Mouse (Mus musculus) CH12.LX (cell line): ENCODE measurements around the gene Rad54l2. TPM values are rescaled to one million over a fixed set of nuclear protein-coding genes. Genes with fewer than 3 reads are reported as not detected.

Experiments
- DNase-seq: peaks from one replicate; pipeline ENCODE4 v3.0.0-alpha.2; 2013; ENCODE audit errors: extremely low read depth
- H3K27ac ChIP-seq: 2 replicates; pipeline ENCODE4 v1.5.1; 2012; ENCODE audit warnings: low read depth, mild to moderate bottlenecking, control low read depth, moderate library complexity; ENCODE audit not compliant: insufficient read depth
- H3K27me3 ChIP-seq: replicated peaks from 2 replicates; pipeline ENCODE3; 2012; ENCODE audit warnings: inconsistent platforms
- H3K36me3 ChIP-seq, 2 experiments: replicated peaks in 1 of 2; 2 replicates each; pipeline versions ENCODE3 to v1.6.1; 2012; ENCODE audit warnings: inconsistent platforms in 1 of 2, low read length in 1 of 2, mild to moderate bottlenecking in 1 of 2, mixed read lengths in 1 of 2, moderate library complexity in 1 of 2; ENCODE audit not compliant: control insufficient read depth in 1 of 2, insufficient read depth in 1 of 2
- H3K4me1 ChIP-seq, 2 experiments: 2 replicates each; pipeline ENCODE4 v1.6.1; 2012; ENCODE audit warnings: inconsistent platforms in 1 of 2, moderate library complexity in 1 of 2; ENCODE audit not compliant: insufficient read depth in 2 of 2, control insufficient read depth in 1 of 2
- H3K4me2 ChIP-seq: 2 replicates; pipeline ENCODE4 v1.6.1; 2012; ENCODE audit warnings: low read depth, mild to moderate bottlenecking, control low read depth; ENCODE audit not compliant: poor library complexity, insufficient read depth, severe bottlenecking
- H3K4me3 ChIP-seq, 3 experiments: fragments of 150-350 bp in 1 of 3; sonication (generic) in 1 of 3; replicated peaks in 1 of 3; 2 replicates each; pipeline versions ENCODE3 to v1.5.1; 2011 to 2012; ENCODE audit warnings: low read depth in 2 of 3, low read length in 2 of 3, mild to moderate bottlenecking in 2 of 3, moderate library complexity in 2 of 3, control low read depth in 1 of 3, improper control_type of control experiment in 1 of 3, inconsistent platforms in 1 of 3, mixed read lengths in 1 of 3; ENCODE audit not compliant: poor library complexity in 1 of 3
- H3K79me2 ChIP-seq: replicated peaks from 2 replicates; pipeline ENCODE4 v1.6.1; 2012; ENCODE audit warnings: mild to moderate bottlenecking, moderate library complexity; ENCODE audit not compliant: control insufficient read depth, poor library complexity, insufficient read depth, severe bottlenecking; ENCODE audit errors: extremely low read depth
- H3K9ac ChIP-seq: 2 replicates; pipeline ENCODE4 v1.6.1; 2012; ENCODE audit warnings: low read depth, mild to moderate bottlenecking, control low read depth, moderate library complexity; ENCODE audit not compliant: insufficient read depth
- H3K9me3 ChIP-seq: replicated peaks from 2 replicates; pipeline ENCODE3; 2012; ENCODE audit warnings: low read length, inconsistent platforms, mixed read lengths
- CHD2 ChIP-seq: IDR thresholded peaks from 2 replicates; pipeline ENCODE4 v1.6.1; 2011; ENCODE audit warnings: low read length, improper control_type of control experiment
- E2F4 ChIP-seq: IDR thresholded peaks from 2 replicates; pipeline ENCODE4 v1.6.1; 2011; ENCODE audit warnings: low read depth, low read length, improper control_type of control experiment; ENCODE audit not compliant: insufficient replicate concordance
- ELF1 ChIP-seq: IDR thresholded peaks from 2 replicates; pipeline ENCODE4 v1.6.1; 2014; ENCODE audit warnings: low read depth, mild to moderate bottlenecking, inconsistent platforms, low read length, improper control_type of control experiment
- ETS1 ChIP-seq: conservative IDR thresholded peaks from 2 replicates; pipeline ENCODE4 v1.6.1; 2012; ENCODE audit warnings: low read depth, mild to moderate bottlenecking, inconsistent platforms, low read length, improper control_type of control experiment, moderate library complexity
- GABPA ChIP-seq: IDR thresholded peaks from 2 replicates; pipeline ENCODE4 v1.6.1; 2012; ENCODE audit warnings: low read depth, low read length, improper control_type of control experiment, inconsistent platforms; ENCODE audit not compliant: insufficient replicate concordance
- HCFC1 ChIP-seq: IDR thresholded peaks from 2 replicates; pipeline ENCODE4 v1.6.1; 2012; ENCODE audit warnings: low read depth, mild to moderate bottlenecking, inconsistent platforms, low read length, improper control_type of control experiment
- KAT2A ChIP-seq: IDR thresholded peaks from 2 replicates; pipeline ENCODE4 v1.6.1; 2012; ENCODE audit warnings: low read length, improper control_type of control experiment, inconsistent platforms; ENCODE audit not compliant: insufficient replicate concordance
- MAZ ChIP-seq: IDR thresholded peaks from 2 replicates; pipeline ENCODE4 v1.6.1; 2012; ENCODE audit warnings: low read depth, mild to moderate bottlenecking, inconsistent platforms, low read length, improper control_type of control experiment, moderate library complexity
- MXI1 ChIP-seq: IDR thresholded peaks from 2 replicates; pipeline ENCODE4 v1.6.1; 2011; ENCODE audit warnings: mild to moderate bottlenecking, low read depth, low read length, improper control_type of control experiment
- RCOR1 ChIP-seq: conservative IDR thresholded peaks from 2 replicates; pipeline ENCODE4 v1.6.1; 2012; ENCODE audit warnings: low read depth, mild to moderate bottlenecking, inconsistent platforms, low read length, improper control_type of control experiment
- UBTF ChIP-seq: IDR thresholded peaks from 2 replicates; pipeline ENCODE4 v1.6.1; 2012; ENCODE audit warnings: low read depth, mild to moderate bottlenecking, inconsistent platforms, low read length, improper control_type of control experiment, moderate library complexity
- ZKSCAN1 ChIP-seq: IDR thresholded peaks from 2 replicates; pipeline ENCODE4 v1.6.1; 2012; ENCODE audit warnings: low read depth, inconsistent platforms, low read length, improper control_type of control experiment, borderline replicate concordance
- dilution Hi-C: fragments of 300-500 bp; cut with MboI; formaldehyde crosslinking; loops from 2 replicates; pipeline ENCODE4 v1.14.3; 2020; ENCODE audit warnings: low sequenced_read_pairs; ENCODE audit not compliant: extremely low pct_unique_long_range_greater_than_20kb, extremely low pct_ligation_motif_present
- in situ Hi-C: fragments of 300-500 bp; cut with MboI; formaldehyde crosslinking; loops from 3 replicates; pipeline ENCODE4 v1.14.3; 2019; ENCODE audit warnings: low sequenced_read_pairs, low pct_ligation_motif_present, low pct_unique_long_range_greater_than_20kb, mixed read lengths
- polyA plus RNA-seq: library from polyadenylated mRNA; unstranded; fragments of >175 nt; gene quantifications from 2 replicates; pipeline ENCODE4 v1.2.1, GENCODE M21; 2012; ENCODE audit warnings: low read depth; ENCODE audit not compliant: insufficient read length
- total RNA-seq, 2 experiments: library from RNA; depleted of rRNA; stranded (reverse); fragments of 300-350 nt in 1 of 2; fragments of >200 nt in 1 of 2; gene quantifications; 2 replicates each; pipeline ENCODE4 v1.2.3; 2012 to 2014

The Rad54l2 gene
- total and polyA plus RNA-seq, 3 experiments, result 7.2 to 16.5 (median 11.6) TPM

DNA sequence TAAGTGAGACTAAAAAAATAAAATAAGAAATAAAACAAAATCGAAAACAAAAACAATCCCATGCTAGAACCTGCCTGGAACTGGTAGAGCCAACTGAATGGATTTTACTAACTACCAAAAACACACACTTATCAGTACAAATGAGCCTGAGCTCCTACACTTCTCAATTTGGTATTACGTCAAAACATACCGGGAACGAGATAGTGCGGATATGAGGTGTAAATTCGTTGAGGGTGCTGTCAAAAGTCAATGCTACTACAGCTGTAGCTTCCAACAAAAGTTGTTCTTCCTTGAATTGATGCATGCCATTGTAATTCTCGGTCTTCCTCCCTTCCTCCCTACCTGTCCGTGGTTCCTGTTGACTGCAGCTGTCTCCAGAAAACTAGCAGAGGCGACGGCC, 369 bp upstream of the Rad54l2 start:
- no peak for DNase-seq
- Histone ChIP-seq H3K9ac (peak overlapping the region; percentile 74; the same call in 1 of the 2 replicates), H3K27ac (no peak overlapping the region), H3K4me2 (peak overlapping the region; percentile 80), H3K4me1 (peaks cover 3 to 26% of the 10 kb centered on the region in 2 experiments; a peak in 3 of 4 replicates)
- dilution Hi-C loops, result loop anchor here (25.0 kb wide), 1 partner anchor 102 kb away; the partner anchor contains the start of gene Tex264
- in situ Hi-C loops, result no loop called here
- TF ChIP-seq CHD2, result no peak
- no peak for TF ChIP-seq HCFC1
- no peak for TF ChIP-seq ZKSCAN1
- TF ChIP-seq E2F4, result no peak
- no peak for TF ChIP-seq RCOR1
- TF ChIP-seq GABPA, result no peak
- no peak for TF ChIP-seq ETS1
- TF ChIP-seq UBTF, result no peak
- no peak for TF ChIP-seq MAZ
- TF ChIP-seq, all 38 proteins: peak for 0
- no peaks in the 10 kb centered on the region for H3K9me3 ChIP-seq
- peaks cover 19% of the 10 kb centered on the region for H3K27me3 ChIP-seq
- H3K79me2 ChIP-seq, result peaks cover 17% of the 10 kb centered on the region
- H3K36me3 ChIP-seq, result no peaks in the 10 kb centered on the region
- H3K4me3 ChIP-seq, result peak overlapping the region; percentile 55 to 99 (median 88)

DNA sequence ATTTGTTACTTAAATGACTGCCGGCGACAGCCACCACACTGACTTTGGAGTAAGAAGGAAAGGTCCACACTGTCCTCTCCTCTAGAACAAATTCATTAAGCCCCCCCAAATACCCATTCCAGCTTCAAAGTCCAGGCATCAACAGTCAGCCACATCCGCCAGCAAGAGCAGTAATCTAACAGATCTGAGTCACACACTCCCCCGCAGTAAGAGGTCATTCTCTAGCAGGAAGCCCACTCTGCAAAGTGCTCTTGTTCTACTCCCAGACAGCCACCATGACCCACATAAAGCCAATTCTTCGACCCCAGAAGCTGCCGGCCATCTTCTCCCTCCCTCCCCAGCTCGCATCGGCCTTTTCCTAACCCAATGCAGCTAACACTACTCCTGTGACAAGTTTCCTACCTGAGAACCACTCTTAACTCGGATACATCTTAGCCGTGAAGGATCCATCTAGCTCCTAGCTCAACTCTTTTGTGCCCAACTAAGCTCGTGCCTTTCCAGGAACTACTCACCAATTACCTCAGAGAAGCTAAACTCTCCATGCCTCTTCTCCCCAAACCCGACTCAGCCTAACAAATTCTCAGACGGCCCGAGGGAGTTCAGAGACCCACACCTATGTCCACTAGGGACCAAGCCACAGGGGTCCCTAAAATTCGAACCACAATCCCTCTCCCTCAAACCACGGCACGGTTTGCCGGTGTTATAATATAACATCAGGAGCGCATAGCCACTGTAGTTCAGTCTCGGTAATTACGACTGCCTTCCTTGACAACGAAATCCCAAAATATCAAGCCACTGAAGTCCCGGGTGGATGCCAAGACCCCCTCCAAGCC, 799 bp downstream of the Rad54l2 start:
- Histone ChIP-seq H3K27me3 (peaks cover 9% of the 10 kb centered on the region), H3K36me3 (no peaks in the 10 kb centered on the region), H3K9me3 (no peaks in the 10 kb centered on the region), H3K79me2 (peaks cover 17% of the 10 kb centered on the region), H3K4me2 (peak overlapping the region; percentile 84), H3K4me3 (peak overlapping the region; percentile 72 to 99 (median 88)), H3K27ac (no peak overlapping the region), H3K9ac (peak overlapping the region; percentile 74), H3K4me1 (peaks cover 3 to 28% of the 10 kb centered on the region in 2 experiments; a peak in 3 of 4 replicates)
- DNase-seq, result no peak
- in situ Hi-C loops (no loop called here), dilution Hi-C loops (loop anchor here (25.0 kb wide), 1 partner anchor 101 kb away; the partner anchor contains the start of gene Tex264)
- TF ChIP-seq MXI1, result no peak
- TF ChIP-seq ELF1, result no peak
- no peak for TF ChIP-seq ETS1
- no peak for TF ChIP-seq KAT2A
